Mouse (Mus musculus): ENCODE measurements at regions not wholly inside any gene's neighbourhood (a gene's known extent, or its start where the extent isn't known, plus 50 kb on each side); places are given as distances from the start of the nearest gene placed in this dataset.

DNA sequence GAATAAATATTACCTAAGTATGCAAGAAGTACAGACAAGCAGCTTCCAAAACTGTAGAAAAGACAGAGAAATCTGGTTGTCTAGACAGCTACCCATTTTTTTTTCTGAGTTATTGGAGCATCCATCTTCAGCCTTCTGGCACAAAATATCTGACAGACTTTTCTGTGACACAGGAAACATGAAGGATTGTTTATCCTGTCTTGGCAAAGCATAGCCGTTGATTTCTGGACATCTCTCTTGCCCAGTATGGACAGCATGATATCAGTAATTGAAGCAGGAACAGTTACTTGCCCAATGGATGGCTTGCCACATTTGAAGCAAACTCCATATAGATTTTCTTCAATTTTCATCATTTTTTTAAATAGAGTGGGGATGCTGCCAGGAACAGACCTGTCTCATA is 96.1 kb upstream of the Naaladl2 start:
- peak; percentile 17 to 47 for DNase-seq

DNA sequence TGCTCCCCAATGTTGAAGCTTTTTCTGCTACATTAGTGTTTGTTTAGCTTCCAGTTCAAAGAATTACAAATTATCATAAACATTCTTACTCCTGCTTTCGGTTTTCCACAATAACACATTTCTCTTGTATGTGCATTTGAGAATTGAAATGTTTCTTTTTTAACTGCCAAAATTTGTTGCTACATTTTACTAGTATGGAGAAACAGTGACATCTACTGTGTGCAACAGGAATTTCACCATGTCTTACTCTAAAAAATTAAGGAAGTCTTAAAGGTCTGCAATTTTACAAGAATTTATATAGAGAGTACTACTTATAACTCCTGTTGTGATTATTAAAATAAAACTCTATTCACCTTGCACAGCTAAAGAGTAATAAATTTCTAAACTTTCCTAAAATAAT is 76.5 kb upstream of the Naaladl2 start:
- DNase-seq: no peak

DNA sequence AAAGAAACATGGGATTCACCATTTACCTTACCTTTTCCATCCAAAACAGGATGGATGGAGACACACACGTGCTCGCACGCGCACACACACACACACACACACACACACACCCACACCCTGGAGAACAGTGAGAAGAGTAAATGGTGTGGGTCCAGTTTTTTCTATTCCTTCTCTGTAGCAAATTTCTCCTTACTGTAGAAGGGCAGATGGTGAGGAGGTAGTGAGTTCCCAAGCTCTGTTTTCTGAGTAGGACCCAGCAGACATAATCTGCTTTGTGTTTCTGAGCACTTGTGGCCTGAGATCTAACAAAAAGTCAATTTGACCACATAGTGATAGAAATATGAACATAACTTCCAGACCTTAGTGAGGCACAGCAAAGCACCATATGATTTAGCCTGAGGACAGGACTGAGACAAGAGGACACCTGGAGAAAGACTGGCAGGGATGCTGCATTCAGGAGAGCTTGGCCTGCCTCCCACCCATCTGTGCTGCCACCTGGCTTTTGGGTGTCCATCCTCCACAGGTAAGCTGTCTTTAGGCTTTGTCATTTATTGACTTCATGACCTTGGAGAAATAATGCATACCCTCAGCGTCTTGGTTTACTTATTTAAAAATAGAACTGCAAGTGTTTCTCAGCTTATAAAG is 64.1 kb upstream of the Naaladl2 start:
- DNase-seq: peak; percentile 96

Measured in cerebellum, adult 18-20 months (tissue).